Mouse (Mus musculus) kidney, postnatal 10 days (tissue): ENCODE data around the gene Rrp8.

Experiments used
- DNase-seq: peaks from one replicate; pipeline ENCODE4 v3.0.0; 2021; ENCODE audit warnings: mixed read lengths

The Rrp8 gene

GRCm38 (mm10) chr7:105736911-105737521 lies at the start of gene Rrp8:
TSS of gene Rrp8 (minus strand) at chr7:105737385.
- peak; percentile 64 for DNase-seq

GRCm38 (mm10) chr7:105786506-105787284 lies 49.5 kb upstream of the Rrp8 start:
- peak; percentile 35 for DNase-seq

- peak; percentile 30 for DNase-seq
Measured at GRCm38 (mm10) chr7:105784556-105784955, 47.4 kb upstream of the Rrp8 start.

- no peak for DNase-seq
Measured at GRCm38 (mm10) chr7:105783861-105784260, 46.7 kb upstream of the Rrp8 start.

- DNase-seq: peak; percentile 77
Measured at GRCm38 (mm10) chr7:105778553-105779265, 41.5 kb upstream of the Rrp8 start.

GRCm38 (mm10) chr7:105777797-105778552 lies 40.8 kb upstream of the Rrp8 start:
- DNase-seq: peak; percentile 83

GRCm38 (mm10) chr7:105777316-105777715 lies 40.1 kb upstream of the Rrp8 start:
- no peak for DNase-seq

- DNase-seq: no peak
Measured at GRCm38 (mm10) chr7:105776026-105776425, 38.8 kb upstream of the Rrp8 start.

GRCm38 (mm10) chr7:105774661-105775060 lies 37.5 kb upstream of the Rrp8 start:
- DNase-seq: peak; percentile 79

GRCm38 (mm10) chr7:105773041-105773440 lies 35.9 kb upstream of the Rrp8 start:
- peak; percentile 39 for DNase-seq

GRCm38 (mm10) chr7:105772331-105772730 lies 35.1 kb upstream of the Rrp8 start:
- no peak for DNase-seq

- no peak for DNase-seq
Measured at GRCm38 (mm10) chr7:105769959-105770358, 32.8 kb upstream of the Rrp8 start.

- peak; percentile 69 for DNase-seq
Measured at GRCm38 (mm10) chr7:105767729-105768165, 30.6 kb upstream of the Rrp8 start.

- no peak for DNase-seq
Measured at GRCm38 (mm10) chr7:105764331-105764730, 27.1 kb upstream of the Rrp8 start.

- no peak for DNase-seq
Measured at GRCm38 (mm10) chr7:105762517-105763270, 25.5 kb upstream of the Rrp8 start.

GRCm38 (mm10) chr7:105761813-105762484 lies 24.8 kb upstream of the Rrp8 start:
- DNase-seq: no peak

- peak; percentile 9 for DNase-seq
Measured at GRCm38 (mm10) chr7:105753281-105753680, 16.1 kb upstream of the Rrp8 start.

GRCm38 (mm10) chr7:105752716-105753115 lies 15.5 kb upstream of the Rrp8 start:
- DNase-seq: peak; percentile 12

- peak; percentile 92 for DNase-seq
Measured at GRCm38 (mm10) chr7:105751491-105752433, 14.6 kb upstream of the Rrp8 start, which contains the start of gene Tpp1. TSS of gene Tpp1 (minus strand) at chr7:105752235.

- no peak for DNase-seq
Measured at GRCm38 (mm10) chr7:105747776-105748175, 10.6 kb upstream of the Rrp8 start.
